26 mouse cellular contexts compared by ENCODE assay signal in genomic region chr11:7451756-7452155, GRCm38 (mm10).
DNase-seq lines count a peak whose midpoint lies in the region; TF ChIP-seq lines count a peak whose summit lies in the region.
"Had no signal": no experiment of that assay in that cellular context is flagged by ENCODE, and none has a peak within 500 bp of the region (broad histone marks: within the 10 kb centered on the region; RNA-seq: fewer than 3 reads in every experiment).

No protein-coding gene starts in this region.

- H3ac ChIP-seq in myocyte (ENCODE audit: control insufficient read depth, insufficient read length) = no peak overlapping the region

- H3K27me3 ChIP-seq in myocyte (ENCODE audit: control insufficient read depth, insufficient read depth, insufficient read length) = no peaks in the 10 kb centered on the region
- H3K27me3 ChIP-seq: embryonic facial prominence, embryonic 12.5 days; forebrain, embryonic 15.5 days; kidney, embryonic 15.5 days; limb, embryonic 15.5 days; lung, embryonic 15.5 days; neural tube, embryonic 15.5 days had no signal

- H3K36me3 ChIP-seq in myocyte (ENCODE audit: control insufficient read depth, insufficient read depth) = no peaks in the 10 kb centered on the region
- H3K36me3 ChIP-seq: embryonic facial prominence, embryonic 12.5 days; forebrain, embryonic 15.5 days; heart, embryonic 10.5 days; kidney, embryonic 15.5 days; limb, embryonic 15.5 days; lung, embryonic 15.5 days; neural tube, embryonic 15.5 days had no signal

- no peak for TF ChIP-seq POLR2A in myocyte (IDR thresholded peaks at IDR 0.05; ENCODE audit: insufficient read length, low read depth)

- no peaks in the 10 kb centered on the region for H3K79me2 ChIP-seq in myocyte (ENCODE audit: control insufficient read depth, insufficient read depth)

- H3K4me2 ChIP-seq in myocyte (ENCODE audit: low read depth) = peak overlapping the region; percentile 41
- H3K4me2 ChIP-seq: embryonic facial prominence, embryonic 12.5 days; forebrain, embryonic 15.5 days; hindbrain, embryonic 14.5 days; kidney, embryonic 15.5 days; limb, embryonic 15.5 days; lung, embryonic 15.5 days; midbrain, embryonic 11.5 days; neural tube, embryonic 15.5 days had no signal

- peak; percentile 2 for DNase-seq in gastrocnemius, adult 18-20 months (ENCODE audit: low spot score)
- no peak for DNase-seq in gastrocnemius, postnatal 4 days (ENCODE audit: low spot score in 2 of 2)
- DNase-seq in lung, postnatal 36 days = peak; percentile 7
- no peak for DNase-seq in lung, postnatal 14 days
- DNase-seq in adipocyte (ENCODE audit: low spot score) = peak; percentile 73
- DNase-seq in urinary bladder, postnatal 10 days (ENCODE audit: low spot score) = no peak
- DNase-seq in left cerebral cortex, adult 8-10 months (ENCODE audit: low spot score in 2 of 2) = no peak
- DNase-seq: adrenal gland, postnatal 36 days; B cell, adult 2 months; cerebellum, adult 11 months; cerebellum, adult 9-11 months; gastrocnemius, postnatal 25 days; heart, postnatal 4 days; kidney, postnatal 36 days; spleen, adult 18-20 months; thymus, postnatal 25 days had no signal

- no peak overlapping the region for H3K4me3 ChIP-seq in myocyte
- H3K4me3 ChIP-seq: embryonic facial prominence, embryonic 12.5 days; forebrain, embryonic 15.5 days; heart, embryonic 10.5 days; kidney, embryonic 15.5 days; limb, embryonic 15.5 days; lung, embryonic 15.5 days; neural tube, embryonic 15.5 days had no signal

TF ChIP-seq in myocyte, 11 proteins besides CTCF, POLR2A, EP300 and RAD21:
- TF ChIP-seq E2F4 (IDR thresholded peaks at IDR 0.05; ENCODE audit: insufficient read depth) = no peak
- TF ChIP-seq MYOD1 (IDR thresholded peaks at IDR 0.05; ENCODE audit: control insufficient read depth in 1 of 3, insufficient read length in 2 of 3, low read depth in 2 of 3) = no peak
- no peak for TF ChIP-seq TCF12 (IDR thresholded peaks at IDR 0.05; ENCODE audit: insufficient read depth, poor library complexity, severe bottlenecking)
- no peak for TF ChIP-seq USF1 (IDR thresholded peaks at IDR 0.05; ENCODE audit: low read depth)
- no peak for TF ChIP-seq SRF (IDR thresholded peaks at IDR 0.05; ENCODE audit: control insufficient read depth, insufficient read length, low read depth)
- TF ChIP-seq MYOG (IDR thresholded peaks at IDR 0.05; ENCODE audit: control insufficient read depth in 1 of 3, insufficient read depth in 1 of 3, insufficient read length in 2 of 3, low read depth in 2 of 3) = no peak
- TF ChIP-seq REST (IDR thresholded peaks at IDR 0.05; ENCODE audit: insufficient read depth, insufficient read length) = no peak
- no peak for TF ChIP-seq MAX (IDR thresholded peaks at IDR 0.05; ENCODE audit: low read depth)
- TF ChIP-seq POLR2AphosphoS2 (IDR thresholded peaks at IDR 0.05; ENCODE audit: insufficient read length, low read depth) = no peak
- TF ChIP-seq CEBPB (IDR thresholded peaks at IDR 0.05; ENCODE audit: insufficient read depth, poor library complexity, severe bottlenecking) = no peak
- TF ChIP-seq TCF3 (IDR thresholded peaks at IDR 0.05; ENCODE audit: insufficient read length, low read depth) = no peak
TF ChIP-seq in myocyte: peak in this region for 0.

Comparison
In these comparisons a context has a peak if more than half of its experiments do, and no peak if none do; other contexts are left out.
1. DNase-seq: peak in gastrocnemius, adult 18-20 months (single experiment), lung, postnatal 36 days (single experiment) and adipocyte (single experiment); none in gastrocnemius, postnatal 4 days (0 of 2), lung, postnatal 14 days (single experiment), urinary bladder, postnatal 10 days (single experiment) and left cerebral cortex, adult 8-10 months (0 of 2).